Mouse (Mus musculus) stomach, postnatal 0 days (tissue): ENCODE measurements at regions not wholly inside any gene's neighbourhood (a gene's known extent, or its start where the extent isn't known, plus 50 kb on each side); places are given as distances from the start of the nearest gene placed in this dataset.

Experiments used
- CTCF ChIP-seq: IDR thresholded peaks from 2 replicates; pipeline ENCODE4 v1.5.1; 2016; ENCODE audit warnings: antibody characterized with exemption, low read depth, mild to moderate bottlenecking, moderate library complexity
- EP300 ChIP-seq: optimal IDR thresholded peaks from 2 replicates; pipeline ENCODE3; 2016; ENCODE audit warnings: antibody characterized with exemption

DNA sequence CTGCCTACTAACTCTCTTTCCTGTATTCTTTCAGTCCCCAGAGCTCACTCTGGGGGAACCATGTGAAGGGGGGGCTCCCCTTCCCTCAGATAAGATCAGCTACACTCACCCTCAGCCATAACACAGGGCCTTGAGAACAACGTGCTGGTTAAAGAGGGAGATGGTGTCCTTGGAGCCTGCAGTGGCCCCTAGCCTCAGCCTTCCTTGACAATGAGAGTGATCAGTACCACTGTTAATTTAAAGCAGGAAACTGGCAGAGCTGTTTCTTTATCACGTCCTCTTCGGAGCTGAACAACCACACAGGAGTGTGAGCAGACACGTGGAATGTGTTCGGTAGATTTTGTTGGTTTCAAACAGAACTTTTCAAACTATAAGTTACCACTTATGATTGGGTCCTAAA, 60.6 kb upstream of the Sgk1 start:
- no peak for TF ChIP-seq EP300
- TF ChIP-seq CTCF, result no peak
